Mouse (Mus musculus): ENCODE measurements around the gene Nudt1.

Gene Nudt1

DNA sequence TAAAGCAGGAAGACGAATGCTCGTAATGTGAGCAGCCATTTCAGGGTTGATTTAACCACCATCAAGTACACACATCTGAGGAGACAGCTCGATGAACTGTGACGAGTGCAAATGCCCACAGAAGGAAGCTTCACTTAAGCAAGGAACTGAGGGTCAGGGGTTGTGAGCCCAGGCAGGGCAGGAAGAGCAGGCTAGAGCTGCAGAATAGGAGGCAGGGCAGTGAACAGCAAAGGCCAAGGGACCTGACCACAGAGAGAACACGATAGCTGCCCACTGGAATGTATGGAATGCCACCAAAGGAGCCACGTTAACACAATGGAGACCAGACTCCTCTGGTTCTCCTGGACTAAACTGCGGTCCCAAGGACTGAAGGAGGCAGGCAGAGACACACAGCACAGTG is 62.1 kb downstream of the Nudt1 start:
- peak; percentile 70 for DNase-seq (ENCODE audit: extremely low spot score)

DNA sequence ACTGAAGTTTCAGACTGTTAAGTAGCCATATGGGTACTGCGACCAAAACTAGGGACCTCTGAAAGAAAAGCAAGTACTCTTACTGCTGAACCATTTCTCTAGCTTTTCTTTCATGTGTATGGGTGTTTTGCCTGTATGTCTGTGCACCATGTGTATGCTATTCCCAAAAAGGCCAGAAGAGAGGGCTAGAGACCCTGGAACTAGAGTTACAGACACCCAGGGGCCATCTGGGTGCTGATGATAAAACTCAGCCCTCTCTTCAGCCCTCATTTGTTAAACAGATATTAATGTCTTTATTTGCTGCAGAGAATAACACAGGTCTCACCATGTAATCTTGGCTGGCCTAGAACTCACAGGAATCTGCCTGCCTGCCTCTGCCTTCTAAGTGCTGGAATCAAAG is 63.0 kb downstream of the Nudt1 start:
- no peak for DNase-seq (ENCODE audit: extremely low spot score)

GRCm38 (mm10) chr5:140387236-140387635 is 65.8 kb downstream of the Nudt1 start:
- no peak for DNase-seq (ENCODE audit: extremely low spot score)

Data from embryo, embryonic 9.5 days (tissue).